23 mouse cellular contexts compared by ENCODE assay signal in genomic region chr8:107851236-107852043, GRCm38 (mm10).
A peak's percentile ranks its signal among the peaks of the same experiment; 100 is the strongest.
DNase-seq lines count a peak whose midpoint lies in the region; ATAC-seq and TF ChIP-seq lines count a peak whose summit lies in the region.
"Had no signal": no experiment of that assay in that cellular context is flagged by ENCODE, and none has a peak within 500 bp of the region (broad histone marks: within the 10 kb centered on the region; RNA-seq: fewer than 3 reads in every experiment).

No protein-coding gene starts in this region.

- peak; percentile 10 for DNase-seq in ZHBTc4 (ENCODE audit: low read depth, low spot score)
- DNase-seq in embryonic facial prominence, embryonic 11.5 days (ENCODE audit: low spot score), result peak; percentile 72
- DNase-seq in limb, embryonic 10.5 days (ENCODE audit: low spot score), result no peak
- no peak for DNase-seq in hindbrain, postnatal 0 days (ENCODE audit: low spot score)
- no peak for DNase-seq in thymus, postnatal 25 days
- DNase-seq: adrenal gland, postnatal 10 days; B cell, adult 2 months; cerebellum, adult 9-10 months; gastrocnemius, postnatal 14 days; heart, postnatal 14 days; kidney, adult 8-10 months; liver; lung, adult 2 months; thymus, adult 2 months; thymus, postnatal 4 days had no signal

- no peak overlapping the region for H3K4me2 ChIP-seq in embryonic facial prominence, embryonic 11.5 days (ENCODE audit: low read depth, low read length)
- peak overlapping the region; percentile 20; the same call in 1 of the 2 replicates for H3K4me2 ChIP-seq in limb, embryonic 15.5 days
- no peak overlapping the region for H3K4me2 ChIP-seq in hindbrain, postnatal 0 days (ENCODE audit: low read depth, low read length)
- H3K4me2 ChIP-seq: midbrain, embryonic 11.5 days; neural tube, embryonic 12.5 days had no signal

- H3K36me3 ChIP-seq in embryonic facial prominence, embryonic 11.5 days (replicated peaks; ENCODE audit: control insufficient read depth, insufficient read depth, low read depth, low read length), result no peaks in the 10 kb centered on the region
- H3K36me3 ChIP-seq in limb, embryonic 10.5 days, result no peaks in the 10 kb centered on the region
- H3K36me3 ChIP-seq in limb, embryonic 15.5 days, result no peaks in the 10 kb centered on the region
- no peaks in the 10 kb centered on the region for H3K36me3 ChIP-seq in hindbrain, postnatal 0 days (ENCODE audit: insufficient read depth, low read length)
- H3K36me3 ChIP-seq: neural tube, embryonic 12.5 days had no signal

- peaks cover 2% of the 10 kb centered on the region; the same call in 1 of the 2 replicates for H3K4me1 ChIP-seq in embryonic facial prominence, embryonic 11.5 days (ENCODE audit: control insufficient read depth, insufficient read depth, low read length)
- H3K4me1 ChIP-seq in limb, embryonic 10.5 days, result peaks cover 23% of the 10 kb centered on the region
- peaks cover 13% of the 10 kb centered on the region; the same call in 1 of the 2 replicates for H3K4me1 ChIP-seq in limb, embryonic 15.5 days
- no peaks in the 10 kb centered on the region for H3K4me1 ChIP-seq in hindbrain, postnatal 0 days (ENCODE audit: insufficient read depth, low read length)

- peak overlapping the region; percentile 6; the same call in 1 of the 2 replicates for H3K9ac ChIP-seq in embryonic facial prominence, embryonic 11.5 days (replicated peaks; ENCODE audit: low read length)
- no peak overlapping the region for H3K9ac ChIP-seq in limb, embryonic 15.5 days
- no peak overlapping the region for H3K9ac ChIP-seq in hindbrain, postnatal 0 days (replicated peaks; ENCODE audit: low read length)
- H3K9ac ChIP-seq: liver, embryonic 14.5 days; neural tube, embryonic 12.5 days had no signal

- H3K9me3 ChIP-seq in embryonic facial prominence, embryonic 11.5 days (replicated peaks; ENCODE audit: control insufficient read depth, low read length), result no peaks in the 10 kb centered on the region
- no peaks in the 10 kb centered on the region for H3K9me3 ChIP-seq in limb, embryonic 10.5 days (replicated peaks)
- H3K9me3 ChIP-seq in limb, embryonic 15.5 days, result no peaks in the 10 kb centered on the region
- H3K9me3 ChIP-seq in hindbrain, postnatal 0 days (ENCODE audit: low read length), result no peaks in the 10 kb centered on the region
- H3K9me3 ChIP-seq: neural tube, embryonic 12.5 days had no signal

- H3K27ac ChIP-seq in embryonic facial prominence, embryonic 11.5 days (replicated peaks; ENCODE audit: low read depth, low read length), result peak overlapping the region; percentile 80
- peak overlapping the region; percentile 80 for H3K27ac ChIP-seq in limb, embryonic 10.5 days
- peak overlapping the region; percentile 58 for H3K27ac ChIP-seq in limb, embryonic 15.5 days
- H3K27ac ChIP-seq in hindbrain, postnatal 0 days, result no peak overlapping the region
- H3K27ac ChIP-seq: kidney, postnatal 0 days; liver, embryonic 14.5 days; neural tube, embryonic 12.5 days had no signal

- H3K4me3 ChIP-seq in embryonic facial prominence, embryonic 11.5 days (ENCODE audit: low read depth, low read length), result no peak overlapping the region
- H3K4me3 ChIP-seq in limb, embryonic 10.5 days, result no peak overlapping the region
- H3K4me3 ChIP-seq in limb, embryonic 15.5 days, result no peak overlapping the region
- no peak overlapping the region for H3K4me3 ChIP-seq in hindbrain, postnatal 0 days (ENCODE audit: low read length)
- H3K4me3 ChIP-seq: myocyte; neural tube, embryonic 12.5 days had no signal

- no peak for ATAC-seq in embryonic facial prominence, embryonic 11.5 days (replicated peaks; ENCODE audit: insufficient number of reproducible peaks, low FRiP score, low TSS enrichment, low read depth)
- no peak for ATAC-seq in limb, embryonic 15.5 days (ENCODE audit: insufficient number of reproducible peaks, low FRiP score, low TSS enrichment, low read depth)
- ATAC-seq in hindbrain, postnatal 0 days, result no peak
- ATAC-seq: forebrain, embryonic 16.5 days; intestine, embryonic 16.5 days had no signal

- H3K27me3 ChIP-seq in embryonic facial prominence, embryonic 11.5 days (ENCODE audit: control insufficient read depth, insufficient read depth, low read length), result no peaks in the 10 kb centered on the region
- H3K27me3 ChIP-seq in limb, embryonic 10.5 days (ENCODE audit: low read depth, poor library complexity, severe bottlenecking), result no peaks in the 10 kb centered on the region
- no peaks in the 10 kb centered on the region for H3K27me3 ChIP-seq in limb, embryonic 15.5 days
- no peaks in the 10 kb centered on the region for H3K27me3 ChIP-seq in hindbrain, postnatal 0 days (ENCODE audit: insufficient read depth, low read length)
- H3K27me3 ChIP-seq: neural tube, embryonic 12.5 days had no signal

- 61% methylated on average over 17 of the region's 17 CpGs for WGBS in embryonic facial prominence, embryonic 11.5 days
- 73% methylated on average over 17 of the region's 17 CpGs for WGBS in limb, embryonic 10.5 days
- WGBS in limb, embryonic 15.5 days, result 29% methylated on average over 17 of the region's 17 CpGs
- 78% methylated on average over 17 of the region's 17 CpGs for WGBS in hindbrain, postnatal 0 days

- TF ChIP-seq CTCF in hindbrain, postnatal 0 days (IDR thresholded peaks at IDR 0.05; ENCODE audit: low read depth), result no peak

Comparison
In these comparisons a context has a peak if more than half of its experiments do, and no peak if none do; other contexts are left out.
1. DNase-seq: peak in ZHBTc4 (single experiment) and embryonic facial prominence, embryonic 11.5 days (single experiment); none in limb, embryonic 10.5 days (single experiment), hindbrain, postnatal 0 days (single experiment) and thymus, postnatal 25 days (single experiment).